Mouse (Mus musculus): ENCODE data around the gene Dlg2. TPM values are rescaled to one million over a fixed set of nuclear protein-coding genes. Genes with fewer than 3 reads are reported as not detected.

The Dlg2 gene
- total and polyA plus RNA-seq, 3 experiments: 0.49 to 0.68 TPM; not detected in 1

GRCm38 (mm10) chr7:92292918-92293518, 1816.5 kb downstream of the Dlg2 start:
- no peaks in the 10 kb centered on the region for H3K4me1 ChIP-seq (ENCODE audit: insufficient read depth, low read depth, low read length)
- H3K27me3 ChIP-seq (ENCODE audit: insufficient read depth, low read length): no peaks in the 10 kb centered on the region
- no peak for TF ChIP-seq GATA1 (IDR thresholded peaks at IDR 0.05; ENCODE audit: borderline replicate concordance, low read length)
- TF ChIP-seq POLR2AphosphoS5 (IDR thresholded peaks at IDR 0.05; ENCODE audit: insufficient replicate concordance, low read depth, low read length): no peak
- no peak for TF ChIP-seq CTCF (IDR thresholded peaks at IDR 0.05; ENCODE audit: low read depth, low read length)
- TF ChIP-seq GATA2 (IDR thresholded peaks at IDR 0.05; ENCODE audit: borderline replicate concordance, low read depth, low read length): no peak
- TF ChIP-seq TAL1 (conservative IDR thresholded peaks at IDR 0.05; ENCODE audit: low read depth, low read length): no peak
- no peaks in the 10 kb centered on the region for H3K36me3 ChIP-seq (replicated peaks)
- no peaks in the 10 kb centered on the region for H3K9me3 ChIP-seq (replicated peaks)
- DNase-seq (ENCODE audit: low spot score) (no peak), ATAC-seq (ENCODE audit: extremely low read depth, insufficient number of reproducible peaks, low FRiP score, poor library complexity, severe bottlenecking) (no peak)
- no peak overlapping the region for H3K4me3 ChIP-seq (ENCODE audit: low read depth, low read length)

- Histone ChIP-seq H3K27me3 (ENCODE audit: insufficient read depth, low read length) (no peaks in the 10 kb centered on the region), H3K4me1 (ENCODE audit: insufficient read depth, low read depth, low read length) (no peaks in the 10 kb centered on the region), H3K9me3 (replicated peaks) (no peaks in the 10 kb centered on the region), H3K36me3 (replicated peaks) (no peaks in the 10 kb centered on the region), H3K4me3 (ENCODE audit: low read depth, low read length) (no peak overlapping the region)
- DNase-seq (ENCODE audit: low spot score): no peak
- TF ChIP-seq POLR2AphosphoS5 (IDR thresholded peaks at IDR 0.05; ENCODE audit: insufficient replicate concordance, low read depth, low read length) (no peak), CTCF (IDR thresholded peaks at IDR 0.05; ENCODE audit: low read depth, low read length) (no peak), TAL1 (conservative IDR thresholded peaks at IDR 0.05; ENCODE audit: low read depth, low read length) (no peak), GATA1 (IDR thresholded peaks at IDR 0.05; ENCODE audit: borderline replicate concordance, low read length) (no peak), GATA2 (IDR thresholded peaks at IDR 0.05; ENCODE audit: borderline replicate concordance, low read depth, low read length) (no peak)
- no peak for ATAC-seq (ENCODE audit: extremely low read depth, insufficient number of reproducible peaks, low FRiP score, poor library complexity, severe bottlenecking)
These were observed 1824.6 kb downstream of the Dlg2 start for GRCm38 (mm10) chr7:92301046-92301445.

GRCm38 (mm10) chr7:92307634-92308033, 1831.2 kb downstream of the Dlg2 start:
- DNase-seq (ENCODE audit: low spot score) (no peak), ATAC-seq (ENCODE audit: extremely low read depth, insufficient number of reproducible peaks, low FRiP score, poor library complexity, severe bottlenecking) (no peak)
- Histone ChIP-seq H3K4me1 (ENCODE audit: insufficient read depth, low read depth, low read length) (no peaks in the 10 kb centered on the region), H3K9me3 (replicated peaks) (no peaks in the 10 kb centered on the region), H3K36me3 (replicated peaks) (no peaks in the 10 kb centered on the region), H3K27me3 (ENCODE audit: insufficient read depth, low read length) (no peaks in the 10 kb centered on the region), H3K4me3 (ENCODE audit: low read depth, low read length) (no peak overlapping the region)
- TF ChIP-seq TAL1 (conservative IDR thresholded peaks at IDR 0.05; ENCODE audit: low read depth, low read length) (no peak), CTCF (IDR thresholded peaks at IDR 0.05; ENCODE audit: low read depth, low read length) (no peak), GATA1 (IDR thresholded peaks at IDR 0.05; ENCODE audit: borderline replicate concordance, low read length) (no peak), POLR2AphosphoS5 (IDR thresholded peaks at IDR 0.05; ENCODE audit: insufficient replicate concordance, low read depth, low read length) (no peak), GATA2 (IDR thresholded peaks at IDR 0.05; ENCODE audit: borderline replicate concordance, low read depth, low read length) (no peak)

- no peak overlapping the region for H3K4me3 ChIP-seq (ENCODE audit: low read depth, low read length)
- TF ChIP-seq CTCF (IDR thresholded peaks at IDR 0.05; ENCODE audit: low read depth, low read length) (no peak), GATA2 (IDR thresholded peaks at IDR 0.05; ENCODE audit: borderline replicate concordance, low read depth, low read length) (no peak), POLR2AphosphoS5 (IDR thresholded peaks at IDR 0.05; ENCODE audit: insufficient replicate concordance, low read depth, low read length) (no peak), TAL1 (conservative IDR thresholded peaks at IDR 0.05; ENCODE audit: low read depth, low read length) (no peak), GATA1 (IDR thresholded peaks at IDR 0.05; ENCODE audit: borderline replicate concordance, low read length) (no peak)
- no peaks in the 10 kb centered on the region for H3K27me3 ChIP-seq (ENCODE audit: insufficient read depth, low read length)
- no peaks in the 10 kb centered on the region for H3K9me3 ChIP-seq (replicated peaks)
- H3K36me3 ChIP-seq (replicated peaks): no peaks in the 10 kb centered on the region
- no peak for ATAC-seq (ENCODE audit: extremely low read depth, insufficient number of reproducible peaks, low FRiP score, poor library complexity, severe bottlenecking)
- H3K4me1 ChIP-seq (ENCODE audit: insufficient read depth, low read depth, low read length): no peaks in the 10 kb centered on the region
- DNase-seq (ENCODE audit: low spot score): no peak
These were observed 1831.7 kb downstream of the Dlg2 start for GRCm38 (mm10) chr7:92308168-92308567.

GRCm38 (mm10) chr7:92316389-92316788, 1839.9 kb downstream of the Dlg2 start:
- Histone ChIP-seq H3K36me3 (replicated peaks) (no peaks in the 10 kb centered on the region), H3K27me3 (ENCODE audit: insufficient read depth, low read length) (no peaks in the 10 kb centered on the region), H3K9me3 (replicated peaks) (no peaks in the 10 kb centered on the region), H3K4me3 (ENCODE audit: low read depth, low read length) (no peak overlapping the region), H3K4me1 (ENCODE audit: insufficient read depth, low read depth, low read length) (no peaks in the 10 kb centered on the region)
- TF ChIP-seq CTCF (IDR thresholded peaks at IDR 0.05; ENCODE audit: low read depth, low read length) (no peak), GATA1 (IDR thresholded peaks at IDR 0.05; ENCODE audit: borderline replicate concordance, low read length) (no peak), POLR2AphosphoS5 (IDR thresholded peaks at IDR 0.05; ENCODE audit: insufficient replicate concordance, low read depth, low read length) (no peak), GATA2 (IDR thresholded peaks at IDR 0.05; ENCODE audit: borderline replicate concordance, low read depth, low read length) (no peak), TAL1 (conservative IDR thresholded peaks at IDR 0.05; ENCODE audit: low read depth, low read length) (no peak)
- DNase-seq (ENCODE audit: low spot score): no peak
- no peak for ATAC-seq (ENCODE audit: extremely low read depth, insufficient number of reproducible peaks, low FRiP score, poor library complexity, severe bottlenecking)

GRCm38 (mm10) chr7:92319469-92319868, 1843.0 kb downstream of the Dlg2 start:
- ATAC-seq (ENCODE audit: extremely low read depth, insufficient number of reproducible peaks, low FRiP score, poor library complexity, severe bottlenecking) (no peak), DNase-seq (ENCODE audit: low spot score) (no peak)
- Histone ChIP-seq H3K4me3 (ENCODE audit: low read depth, low read length) (no peak overlapping the region), H3K4me1 (ENCODE audit: insufficient read depth, low read depth, low read length) (no peaks in the 10 kb centered on the region), H3K36me3 (replicated peaks) (no peaks in the 10 kb centered on the region), H3K9me3 (replicated peaks) (no peaks in the 10 kb centered on the region), H3K27me3 (ENCODE audit: insufficient read depth, low read length) (no peaks in the 10 kb centered on the region)
- TF ChIP-seq CTCF (IDR thresholded peaks at IDR 0.05; ENCODE audit: low read depth, low read length): no peak

Data from G1E (cell line).